Mouse (Mus musculus): Measurements from ENCODE around the gene Ccdc138. TPM values are rescaled to one million over a fixed set of nuclear protein-coding genes. Genes with fewer than 3 reads are reported as not detected.

Gene Ccdc138
- total and polyA plus RNA-seq, 2 experiments from 2014 or later: 7.9 to 9.4 TPM

DNA sequence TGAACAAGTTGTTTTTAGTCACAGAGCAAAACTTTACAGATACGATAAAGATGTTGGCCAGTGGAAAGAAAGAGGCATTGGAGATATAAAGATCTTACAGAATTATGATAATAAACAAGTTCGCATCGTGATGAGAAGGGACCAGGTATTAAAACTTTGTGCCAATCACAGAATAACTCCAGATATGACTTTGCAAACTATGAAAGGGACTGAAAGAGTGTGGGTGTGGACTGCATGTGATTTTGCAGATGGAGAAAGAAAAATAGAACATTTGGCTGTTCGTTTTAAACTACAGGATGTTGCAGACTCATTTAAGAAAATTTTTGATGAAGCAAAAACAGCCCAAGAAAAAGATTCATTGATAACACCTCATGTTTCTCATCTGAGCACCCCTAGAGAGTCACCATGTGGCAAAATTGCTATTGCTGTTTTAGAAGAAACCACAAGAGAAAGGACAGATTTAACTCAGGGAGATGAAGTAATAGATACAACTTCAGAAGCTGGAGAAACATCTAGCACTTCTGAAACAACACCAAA is 17.7 kb upstream of the Ccdc138 start:
- H3K9ac ChIP-seq: no peak overlapping the region
- ATAC-seq (no peak), DNase-seq (no peak)
- no peak overlapping the region for H3K27ac ChIP-seq (ENCODE audit: low read depth, low read length)
- H3K9me3 ChIP-seq (ENCODE audit: low read length): no peaks in the 10 kb centered on the region
- no peak for TF ChIP-seq CTCF (IDR thresholded peaks at IDR 0.05; ENCODE audit: low read depth)
- no peaks in the 10 kb centered on the region for H3K4me1 ChIP-seq (ENCODE audit: insufficient read depth)
- no peaks in the 10 kb centered on the region for H3K27me3 ChIP-seq (ENCODE audit: insufficient read depth, low read length)
- 96% methylated on average over 4 of the region's 4 CpGs for WGBS
- H3K36me3 ChIP-seq (ENCODE audit: insufficient read depth): peaks cover 40% of the 10 kb centered on the region
- no peak overlapping the region for H3K4me2 ChIP-seq (ENCODE audit: low read depth)
- no peak overlapping the region for H3K4me3 ChIP-seq (ENCODE audit: low read depth, low read length)

DNA sequence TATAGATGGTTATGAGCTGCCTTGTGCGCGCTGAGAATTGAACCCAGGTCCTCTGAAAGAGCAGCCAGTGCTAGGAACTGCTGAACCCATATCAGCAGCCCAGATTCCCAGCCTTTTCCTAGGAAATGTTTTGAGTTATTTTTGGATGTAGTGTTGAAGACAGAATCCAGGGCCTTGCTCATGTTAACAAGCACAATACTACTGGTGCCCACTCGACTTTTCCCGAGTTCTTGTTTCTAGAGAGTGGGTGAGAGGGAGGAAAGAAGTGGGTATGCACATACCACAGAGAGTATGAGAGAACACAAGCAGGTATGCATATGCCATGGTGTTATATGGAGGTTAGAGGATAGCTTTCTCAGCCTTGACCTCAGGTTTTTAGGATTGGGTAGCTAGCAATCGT is 6.7 kb upstream of the Ccdc138 start:
- no peaks in the 10 kb centered on the region for H3K9me3 ChIP-seq (ENCODE audit: low read length)
- no peak overlapping the region for H3K27ac ChIP-seq (ENCODE audit: low read depth, low read length)
- no peak overlapping the region for H3K9ac ChIP-seq
- no peak overlapping the region for H3K4me2 ChIP-seq (ENCODE audit: low read depth)
- no peak for TF ChIP-seq CTCF (IDR thresholded peaks at IDR 0.05; ENCODE audit: low read depth)
- WGBS: 94% methylated on average over 5 of the region's 5 CpGs
- no peak overlapping the region for H3K4me3 ChIP-seq (ENCODE audit: low read depth, low read length)
- ATAC-seq (no peak), DNase-seq (no peak)
- no peaks in the 10 kb centered on the region for H3K4me1 ChIP-seq (ENCODE audit: insufficient read depth)
- no peaks in the 10 kb centered on the region for H3K27me3 ChIP-seq (ENCODE audit: insufficient read depth, low read length)
- H3K36me3 ChIP-seq (ENCODE audit: insufficient read depth): peaks cover 33% of the 10 kb centered on the region

DNA sequence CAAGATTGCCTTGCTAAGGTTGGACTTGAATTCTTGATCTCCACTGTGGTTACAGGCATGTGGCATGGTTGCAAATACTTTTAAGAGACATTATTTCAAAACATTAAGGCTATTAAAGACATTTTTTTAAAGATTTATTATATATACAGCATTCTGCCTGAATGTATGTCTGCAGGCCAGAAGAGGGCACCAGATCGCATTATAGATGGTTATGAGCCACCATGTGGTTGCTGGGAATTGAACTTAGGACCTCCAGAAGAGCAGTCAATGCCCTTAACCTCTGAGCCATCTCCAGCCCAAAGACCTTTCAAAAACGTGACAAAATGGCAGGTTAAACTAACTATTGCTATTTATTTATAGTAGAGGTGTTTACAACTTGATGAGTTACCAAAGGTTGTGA is 2.1 kb upstream of the Ccdc138 start:
- no peak overlapping the region for H3K4me2 ChIP-seq (ENCODE audit: low read depth)
- no peaks in the 10 kb centered on the region for H3K27me3 ChIP-seq (ENCODE audit: insufficient read depth, low read length)
- no peak overlapping the region for H3K4me3 ChIP-seq (ENCODE audit: low read depth, low read length)
- H3K9me3 ChIP-seq (ENCODE audit: low read length): no peaks in the 10 kb centered on the region
- 89% methylated on average over 2 of the region's 2 CpGs for WGBS
- H3K36me3 ChIP-seq (ENCODE audit: insufficient read depth): peaks cover 33% of the 10 kb centered on the region
- no peak overlapping the region for H3K27ac ChIP-seq (ENCODE audit: low read depth, low read length)
- DNase-seq (no peak), ATAC-seq (no peak)
- 0 out of 2 replicates have a peak, but pooled peaks cover 4% of the 10 kb centered on the region for H3K4me1 ChIP-seq (ENCODE audit: insufficient read depth)
- H3K9ac ChIP-seq: no peak overlapping the region
- TF ChIP-seq CTCF (IDR thresholded peaks at IDR 0.05; ENCODE audit: low read depth): peak; percentile 31

DNA sequence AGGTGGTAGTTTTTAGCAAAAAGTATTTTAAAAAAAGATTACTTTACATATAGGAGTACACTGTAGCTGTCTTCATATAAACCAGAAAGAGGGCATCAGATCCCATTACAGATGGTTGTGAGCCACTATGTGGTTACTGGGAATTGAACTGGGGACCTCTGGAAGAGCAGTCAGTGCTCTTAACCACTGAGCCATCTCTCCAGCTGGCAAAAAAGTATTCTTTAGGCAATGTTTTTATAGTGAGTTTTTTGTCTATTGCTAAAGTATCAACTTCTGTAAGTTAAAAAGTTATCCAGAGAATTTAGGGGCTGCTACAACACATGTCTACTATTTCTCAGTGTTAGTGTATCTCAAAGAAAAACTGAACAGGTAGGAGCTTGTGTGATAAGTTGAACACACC is 1.0 kb upstream of the Ccdc138 start:
- no peaks in the 10 kb centered on the region for H3K9me3 ChIP-seq (ENCODE audit: low read length)
- no peak overlapping the region for H3K27ac ChIP-seq (ENCODE audit: low read depth, low read length)
- H3K4me1 ChIP-seq (ENCODE audit: insufficient read depth): 0 out of 2 replicates have a peak, but pooled peaks cover 4% of the 10 kb centered on the region
- no peak overlapping the region for H3K4me3 ChIP-seq (ENCODE audit: low read depth, low read length)
- H3K4me2 ChIP-seq (ENCODE audit: low read depth): no peak overlapping the region
- H3K27me3 ChIP-seq (ENCODE audit: insufficient read depth, low read length): no peaks in the 10 kb centered on the region
- peaks cover 23% of the 10 kb centered on the region for H3K36me3 ChIP-seq (ENCODE audit: insufficient read depth)
- H3K9ac ChIP-seq: no peak overlapping the region
- ATAC-seq: no peak
- no peak for TF ChIP-seq CTCF (IDR thresholded peaks at IDR 0.05; ENCODE audit: low read depth)
- DNase-seq: no peak

DNA sequence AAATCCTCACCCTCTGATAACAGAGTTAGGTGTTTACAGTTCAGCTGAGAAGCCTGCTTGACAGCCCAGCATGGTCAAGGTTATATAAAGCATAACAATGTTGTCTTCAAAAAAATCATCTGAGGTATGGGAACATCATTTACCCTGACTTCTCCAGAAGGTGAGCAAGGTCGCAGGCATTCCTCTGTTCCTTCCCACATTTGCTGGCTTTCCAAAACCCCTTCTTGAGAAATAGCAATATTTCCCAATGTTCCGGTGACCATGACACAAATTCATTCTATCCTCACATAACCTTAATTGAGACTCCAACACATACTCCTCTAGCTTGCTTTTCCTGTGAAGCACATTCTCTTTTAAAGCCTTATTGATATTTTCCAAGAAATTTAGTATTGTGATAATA is 768 bp downstream of the Ccdc138 start:
- Histone ChIP-seq H3K4me3 (ENCODE audit: low read depth, low read length) (peak overlapping the region; percentile 76), H3K4me1 (ENCODE audit: insufficient read depth) (0 out of 2 replicates have a peak, but pooled peaks cover 4% of the 10 kb centered on the region), H3K27ac (ENCODE audit: low read depth, low read length) (no peak overlapping the region), H3K27me3 (ENCODE audit: insufficient read depth, low read length) (no peaks in the 10 kb centered on the region), H3K9ac (peak overlapping the region; percentile 57; the same call in 1 of the 2 replicates), H3K4me2 (ENCODE audit: low read depth) (peak overlapping the region; percentile 59), H3K9me3 (ENCODE audit: low read length) (no peaks in the 10 kb centered on the region), H3K36me3 (ENCODE audit: insufficient read depth) (peaks cover 7% of the 10 kb centered on the region)
- WGBS: 65% methylated on average over 2 of the region's 2 CpGs
- TF ChIP-seq CTCF (IDR thresholded peaks at IDR 0.05; ENCODE audit: low read depth): no peak
- DNase-seq: no peak
- ATAC-seq: no peak

DNA sequence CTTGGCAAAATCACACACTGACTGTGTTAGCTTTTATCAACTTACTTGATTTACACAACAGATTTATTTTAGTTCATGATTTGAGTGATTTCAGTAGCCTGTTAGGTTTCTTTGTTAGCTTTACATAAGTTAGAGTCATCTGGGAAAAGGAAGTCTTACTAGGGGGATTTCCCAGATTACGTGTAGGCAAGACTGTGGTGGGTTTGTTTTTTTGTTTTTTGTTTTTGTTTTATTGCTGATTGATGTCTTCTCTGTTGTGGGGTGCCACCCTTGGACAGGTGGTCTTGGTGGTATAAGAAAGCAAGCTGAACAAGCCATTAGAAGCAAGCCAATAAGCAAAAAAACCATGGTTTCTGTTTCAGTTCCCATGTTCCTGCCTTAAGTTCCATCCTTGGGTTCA is 31.6 kb downstream of the Ccdc138 start:
- Histone ChIP-seq H3K9ac (no peak overlapping the region), H3K9me3 (ENCODE audit: low read length) (no peaks in the 10 kb centered on the region), H3K4me2 (ENCODE audit: low read depth) (no peak overlapping the region), H3K27ac (ENCODE audit: low read depth, low read length) (no peak overlapping the region), H3K4me1 (ENCODE audit: insufficient read depth) (no peaks in the 10 kb centered on the region), H3K36me3 (ENCODE audit: insufficient read depth) (peaks cover 5% of the 10 kb centered on the region; the same call in 1 of the 2 replicates), H3K4me3 (ENCODE audit: low read depth, low read length) (no peak overlapping the region), H3K27me3 (ENCODE audit: insufficient read depth, low read length) (no peaks in the 10 kb centered on the region)
- WGBS: 89% methylated on average over 1 of the region's 1 CpGs
- TF ChIP-seq CTCF (IDR thresholded peaks at IDR 0.05; ENCODE audit: low read depth): no peak
- DNase-seq: no peak
- no peak for ATAC-seq

DNA sequence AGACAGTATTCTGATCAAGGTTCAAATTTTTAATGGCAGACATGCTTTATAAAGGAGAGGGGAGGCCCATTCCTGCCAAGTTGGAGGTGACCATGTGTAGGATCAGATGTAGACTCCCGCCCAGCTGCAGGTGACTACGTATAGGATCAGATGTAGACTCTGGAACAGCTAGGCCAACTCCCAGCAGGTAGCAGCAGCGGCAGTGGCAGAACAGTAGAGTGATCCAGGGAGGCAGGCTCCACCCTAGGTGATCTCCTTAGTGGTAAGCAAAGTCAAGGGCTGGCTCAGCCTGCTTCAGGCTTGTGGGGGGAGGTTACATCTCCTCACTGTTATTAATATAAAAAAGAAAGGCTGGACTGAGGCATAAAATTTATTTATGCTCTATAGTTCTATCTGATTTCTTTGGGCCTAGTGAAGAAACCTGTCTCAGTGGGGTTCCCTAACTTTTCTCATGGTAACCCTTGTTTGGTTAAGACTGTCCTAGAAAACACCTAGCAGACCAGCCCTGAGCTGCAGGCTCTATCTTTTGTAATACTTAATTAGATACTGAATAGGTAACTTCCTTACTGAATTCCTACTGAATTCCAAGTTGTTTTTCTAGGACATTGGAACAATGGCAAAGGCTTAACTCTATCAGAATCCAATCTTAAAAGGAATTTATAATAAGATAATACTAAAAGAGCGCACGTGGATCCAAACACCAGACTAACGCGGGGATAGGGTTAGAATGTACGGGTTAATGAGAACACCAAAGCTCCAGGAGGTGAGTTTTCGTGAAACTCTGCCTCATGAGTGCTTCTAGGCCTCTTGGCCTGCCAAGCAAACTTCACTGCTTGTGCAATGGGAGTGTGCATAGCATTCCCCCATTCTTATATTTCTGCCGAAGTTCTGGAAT is 33.4 kb downstream of the Ccdc138 start:
- whole genome bisulfite sequencing: 84% methylated on average over 10 of the region's 10 CpGs
- Histone ChIP-seq H3K27ac (ENCODE audit: low read depth, low read length) (no peak overlapping the region), H3K4me2 (ENCODE audit: low read depth) (no peak overlapping the region), H3K36me3 (ENCODE audit: insufficient read depth) (no peaks in the 10 kb centered on the region), H3K27me3 (ENCODE audit: insufficient read depth, low read length) (no peaks in the 10 kb centered on the region), H3K9ac (no peak overlapping the region), H3K9me3 (ENCODE audit: low read length) (no peaks in the 10 kb centered on the region), H3K4me1 (ENCODE audit: insufficient read depth) (no peaks in the 10 kb centered on the region), H3K4me3 (ENCODE audit: low read depth, low read length) (no peak overlapping the region)
- DNase-seq (no peak), ATAC-seq (no peak)
- no peak for TF ChIP-seq CTCF (IDR thresholded peaks at IDR 0.05; ENCODE audit: low read depth)
